Mouse (Mus musculus) thymus, adult 2 months (tissue): ENCODE measurements around the gene Gtf3c6.

Source experiments
- CTCF ChIP-seq: fragments of 200-500 bp; IDR thresholded peaks from 2 replicates; pipeline ENCODE4 v1.5.1; 2012; ENCODE audit warnings: mild to moderate bottlenecking, control low read depth, low read length, moderate library complexity, borderline replicate concordance; ENCODE audit not compliant: control insufficient read depth, poor library complexity, insufficient read depth; ENCODE audit errors: extremely low read depth
- POLR2A ChIP-seq: fragments of 200-500 bp; IDR thresholded peaks from 2 replicates; pipeline ENCODE4 v1.6.1; 2012; ENCODE audit warnings: mild to moderate bottlenecking, low read length, control low read depth, moderate library complexity; ENCODE audit not compliant: control insufficient read depth, poor library complexity, insufficient read depth; ENCODE audit errors: extremely low read depth

GRCm38 (mm10) chr10:40229725-40230124 lies 28.2 kb downstream of the Gtf3c6 start:
- TF ChIP-seq CTCF, result no peak
- no peak for TF ChIP-seq POLR2A
